Mouse (Mus musculus) thymus, adult 2 months (tissue): ENCODE data around the gene Micall2. TPM values are rescaled to one million over a fixed set of nuclear protein-coding genes. Genes with fewer than 3 reads are reported as not detected.
A peak's percentile ranks its signal among the peaks of the same experiment; 100 is the strongest.

Experiments
- DNase-seq: peaks from one replicate; pipeline ENCODE4 v3.0.0; 2021
- H3K27ac ChIP-seq: fragments of 200-500 bp; 2 replicates; pipeline ENCODE4 v1.5.1; 2012; ENCODE audit warnings: low read length, control low read depth; ENCODE audit not compliant: control insufficient read depth, insufficient read depth
- H3K27me3 ChIP-seq: fragments of 200-500 bp; 2 replicates; pipeline ENCODE4 v1.6.1; 2012; ENCODE audit warnings: mild to moderate bottlenecking, low read length, moderate library complexity, mixed read lengths; ENCODE audit not compliant: control insufficient read depth, insufficient read depth
- H3K36me3 ChIP-seq: fragments of 200-500 bp; 2 replicates; pipeline ENCODE4 v1.6.1; 2012; ENCODE audit warnings: mild to moderate bottlenecking, low read length, moderate library complexity; ENCODE audit not compliant: control insufficient read depth, insufficient read depth
- H3K4me1 ChIP-seq: fragments of 200-500 bp; replicated peaks from 2 replicates; pipeline ENCODE4 v1.6.1; 2012; ENCODE audit warnings: low read length; ENCODE audit not compliant: control insufficient read depth, insufficient read depth
- H3K4me3 ChIP-seq: fragments of 200-500 bp; 2 replicates; pipeline ENCODE4 v1.5.1; 2012; ENCODE audit warnings: mild to moderate bottlenecking, low read length, control low read depth, moderate library complexity; ENCODE audit not compliant: control insufficient read depth, insufficient read depth
- CTCF ChIP-seq: fragments of 200-500 bp; IDR thresholded peaks from 2 replicates; pipeline ENCODE4 v1.5.1; 2012; ENCODE audit warnings: mild to moderate bottlenecking, control low read depth, low read length, moderate library complexity, borderline replicate concordance; ENCODE audit not compliant: control insufficient read depth, poor library complexity, insufficient read depth; ENCODE audit errors: extremely low read depth
- POLR2A ChIP-seq: fragments of 200-500 bp; IDR thresholded peaks from 2 replicates; pipeline ENCODE4 v1.6.1; 2012; ENCODE audit warnings: mild to moderate bottlenecking, low read length, control low read depth, moderate library complexity; ENCODE audit not compliant: control insufficient read depth, poor library complexity, insufficient read depth; ENCODE audit errors: extremely low read depth
- WGBS: fragments of 180-500 bp; shearing (Covaris S2); methylation state at CpG from one replicate; pipeline ENCODE4 v1.1.7; 2018; 5-methylcytosine and 5-hydroxymethylcytosine counted together
- polyA plus RNA-seq: library from polyadenylated mRNA; depleted of rRNA; stranded (reverse); fragments of >200 nt; gene quantifications from 2 replicates; pipeline ENCODE4 v1.2.3, GENCODE M21; 2012

Gene Micall2
- polyA plus RNA-seq, 1 experiment = 6.7 TPM

- no peak overlapping the region for H3K4me3 ChIP-seq
- H3K27ac ChIP-seq = no peak overlapping the region
- no peak for DNase-seq
- TF ChIP-seq POLR2A = no peak
- TF ChIP-seq CTCF = no peak
- H3K36me3 ChIP-seq = no peaks in the 10 kb centered on the region
- H3K4me1 ChIP-seq = peaks cover 5% of the 10 kb centered on the region; the same call in 1 of the 2 replicates
- H3K27me3 ChIP-seq = no peaks in the 10 kb centered on the region
- 54% methylated on average over 2 of the region's 2 CpGs for WGBS
Observed at GRCm38 (mm10) chr5:139683228-139683627, 52.9 kb downstream of the Micall2 start.

GRCm38 (mm10) chr5:139682631-139682977, 53.5 kb downstream of the Micall2 start:
- DNase-seq = no peak
- Histone ChIP-seq H3K4me1 (peaks cover 5% of the 10 kb centered on the region; the same call in 1 of the 2 replicates), H3K4me3 (no peak overlapping the region), H3K27ac (no peak overlapping the region), H3K36me3 (no peaks in the 10 kb centered on the region), H3K27me3 (no peaks in the 10 kb centered on the region)
- TF ChIP-seq CTCF (no peak), POLR2A (no peak)
- 33% methylated on average over 7 of the region's 7 CpGs for WGBS

DNA sequence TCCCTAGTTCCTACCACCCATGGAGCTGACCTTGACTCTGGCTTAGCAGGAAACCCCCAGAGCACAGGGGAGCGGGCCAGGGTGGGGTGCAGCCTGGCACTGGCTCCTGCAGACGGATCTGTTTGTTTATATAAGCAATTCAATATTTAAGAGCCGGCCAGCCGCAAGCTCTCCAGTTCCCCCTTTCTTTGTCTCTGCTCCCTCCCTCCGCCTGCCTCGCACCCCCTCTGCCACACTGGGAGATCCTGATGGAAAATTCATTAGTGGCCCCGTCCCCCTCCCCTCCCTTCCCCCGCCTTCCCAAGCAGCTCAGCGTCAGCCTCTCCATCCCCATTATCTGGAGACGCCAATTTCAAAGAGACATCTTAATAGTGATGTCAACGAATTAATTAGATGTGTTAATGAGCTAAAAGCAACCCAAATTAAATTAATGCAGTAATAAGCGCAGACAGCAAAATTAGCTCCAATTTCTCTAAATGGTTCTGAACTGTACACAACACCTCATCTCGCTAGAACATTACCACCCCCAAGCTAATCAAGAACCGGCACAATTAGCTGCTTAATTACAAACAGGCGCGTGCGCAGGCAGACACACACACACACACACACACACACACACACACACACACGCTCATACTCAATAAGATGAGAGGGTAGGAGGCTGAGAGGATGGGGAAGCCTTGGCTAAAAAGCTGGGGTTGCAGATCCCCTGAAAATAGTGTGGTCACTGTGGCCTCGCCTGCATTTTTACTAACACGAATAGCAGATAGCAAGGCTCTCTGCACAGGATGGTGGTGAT, 54.1 kb downstream of the Micall2 start:
- no peak overlapping the region for H3K4me3 ChIP-seq
- no peak for DNase-seq
- H3K36me3 ChIP-seq = no peaks in the 10 kb centered on the region
- H3K27ac ChIP-seq = no peak overlapping the region
- TF ChIP-seq CTCF (no peak), POLR2A (no peak)
- 15% methylated on average over 20 of the region's 20 CpGs for WGBS
- H3K27me3 ChIP-seq = no peaks in the 10 kb centered on the region
- H3K4me1 ChIP-seq = peaks cover 4% of the 10 kb centered on the region; the same call in 1 of the 2 replicates

GRCm38 (mm10) chr5:139675707-139675967, 60.5 kb downstream of the Micall2 start:
- Histone ChIP-seq H3K4me3 (no peak overlapping the region), H3K27me3 (no peaks in the 10 kb centered on the region), H3K27ac (no peak overlapping the region), H3K36me3 (no peaks in the 10 kb centered on the region), H3K4me1 (no peaks in the 10 kb centered on the region)
- DNase-seq = no peak
- TF ChIP-seq POLR2A (no peak), CTCF (no peak)

- Histone ChIP-seq H3K4me1 (no peaks in the 10 kb centered on the region), H3K36me3 (no peaks in the 10 kb centered on the region), H3K27ac (no peak overlapping the region), H3K27me3 (no peaks in the 10 kb centered on the region), H3K4me3 (no peak overlapping the region)
- TF ChIP-seq CTCF = no peak
- TF ChIP-seq POLR2A = no peak
- WGBS = 48% methylated on average over 13 of the region's 13 CpGs
- no peak for DNase-seq
Observed at GRCm38 (mm10) chr5:139674940-139675706, 61.0 kb downstream of the Micall2 start.

DNA sequence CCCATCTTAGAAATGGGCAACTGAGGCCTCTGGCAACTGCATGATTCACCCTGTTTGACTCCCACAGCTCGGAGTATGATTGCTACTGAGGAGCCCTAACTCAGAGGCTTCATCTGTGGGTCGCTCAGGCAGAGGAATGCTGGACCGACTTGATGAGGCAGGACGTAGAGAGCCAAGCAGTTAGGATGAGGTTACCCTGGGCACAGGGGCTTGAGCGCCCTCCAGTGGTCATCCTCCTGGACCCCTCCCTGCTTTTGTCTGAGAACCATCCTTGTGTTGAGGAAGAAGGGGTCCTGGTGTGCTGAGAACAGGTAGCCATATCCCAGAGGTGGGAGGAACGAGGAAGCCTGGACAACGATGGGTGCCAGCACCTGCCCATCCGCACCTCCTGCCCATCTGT, 66.8 kb downstream of the Micall2 start:
- H3K27ac ChIP-seq = no peak overlapping the region
- no peak for DNase-seq
- no peak overlapping the region for H3K4me3 ChIP-seq
- 21% methylated on average over 8 of the region's 8 CpGs for WGBS
- no peaks in the 10 kb centered on the region for H3K36me3 ChIP-seq
- no peak for TF ChIP-seq POLR2A
- no peak for TF ChIP-seq CTCF
- no peaks in the 10 kb centered on the region; the same call in 1 of the 2 replicates for H3K27me3 ChIP-seq
- H3K4me1 ChIP-seq = no peaks in the 10 kb centered on the region

DNA sequence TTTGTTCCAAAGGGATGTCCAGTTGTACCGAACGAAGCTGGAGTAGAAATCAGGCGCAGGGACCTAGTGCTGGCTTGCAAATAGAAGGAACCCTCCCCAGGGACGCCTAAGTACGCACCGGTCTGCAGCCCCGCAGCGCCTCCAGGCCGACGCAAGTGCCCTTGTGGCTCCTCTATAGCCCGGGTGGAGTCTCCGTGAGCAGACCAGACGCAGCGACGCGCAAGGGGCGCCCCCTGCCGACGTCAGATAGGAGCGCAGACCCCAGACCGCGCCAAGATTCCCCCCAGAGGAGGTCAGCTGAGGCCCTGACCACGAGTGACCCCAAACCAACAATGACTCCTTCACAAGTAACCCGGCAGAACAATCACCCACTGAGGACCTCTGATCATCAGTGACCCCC, 67.6 kb downstream of the Micall2 start:
- TF ChIP-seq POLR2A = no peak
- TF ChIP-seq CTCF = peak; percentile 64; the same call in 1 of the 2 replicates
- Histone ChIP-seq H3K27ac (no peak overlapping the region), H3K4me3 (no peak overlapping the region), H3K4me1 (no peaks in the 10 kb centered on the region), H3K27me3 (no peaks in the 10 kb centered on the region; the same call in 1 of the 2 replicates), H3K36me3 (no peaks in the 10 kb centered on the region)
- WGBS = 2% methylated on average over 24 of the region's 24 CpGs
- peak; percentile 40 for DNase-seq
